Mouse (Mus musculus) lung, postnatal 4 days (tissue): ENCODE measurements around the gene Klkb1.

Experiments used
- DNase-seq, 2 experiments: peaks; one replicate each; pipeline ENCODE4 v3.0.0; 2021

The Klkb1 gene

DNA sequence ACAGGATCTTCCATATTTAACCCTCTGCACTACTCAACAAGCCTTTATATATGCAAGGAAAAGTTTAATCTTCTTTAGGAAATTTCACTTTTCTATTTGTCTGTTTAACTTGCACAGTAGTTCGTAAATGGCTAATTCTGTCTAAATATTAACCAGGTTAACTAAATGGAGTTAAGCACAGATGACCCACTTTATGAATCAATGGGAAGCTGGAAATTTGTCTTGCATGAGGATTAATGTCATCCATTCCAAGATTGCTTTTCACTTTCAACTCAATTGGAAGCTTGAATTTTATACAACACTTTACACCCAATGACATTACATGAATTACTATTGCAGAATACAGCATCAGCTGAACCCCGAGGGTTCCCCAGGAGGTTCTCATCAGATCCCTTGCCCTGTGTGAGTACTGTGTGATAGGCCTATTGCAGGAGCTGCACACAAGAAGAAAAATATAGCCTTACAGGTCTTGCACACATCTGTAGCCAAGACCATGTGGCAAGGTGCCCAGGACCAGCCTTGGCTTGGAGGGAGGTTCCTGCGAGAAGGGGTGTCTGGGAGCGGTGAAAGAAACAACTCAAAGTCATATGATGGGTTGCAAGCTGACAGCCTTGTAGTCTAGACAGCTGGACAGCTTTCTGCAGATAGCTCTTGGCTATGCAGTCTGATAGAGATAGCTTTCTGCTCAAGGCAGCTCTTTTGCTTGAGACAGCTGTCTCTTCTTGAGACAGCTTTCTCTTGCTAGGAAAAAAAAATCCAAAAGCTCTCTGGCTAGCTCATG lies 26.9 kb downstream of the Klkb1 start:
- peak; percentile 19 to 48 for DNase-seq

DNA sequence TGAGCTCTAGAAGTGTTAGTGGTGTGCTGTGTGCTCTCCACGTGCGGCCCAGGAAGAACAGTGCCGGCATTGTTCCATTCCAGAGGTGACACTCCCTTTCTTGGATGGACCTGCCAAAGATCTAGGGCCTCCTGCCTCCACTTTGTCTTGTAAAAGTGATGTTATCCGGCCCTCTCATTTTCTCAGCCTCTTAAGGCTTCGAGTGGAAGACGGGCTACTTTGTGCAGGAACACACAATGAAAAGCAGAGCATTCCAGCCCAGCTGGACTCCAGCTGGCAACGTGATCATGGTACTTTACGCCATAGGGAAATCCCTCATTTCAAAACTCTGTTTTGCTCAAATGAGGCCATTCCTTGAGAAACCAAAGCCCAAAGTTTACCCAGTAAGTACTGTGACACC lies 27.7 kb downstream of the Klkb1 start:
- DNase-seq, result peak; percentile 23 to 69

DNA sequence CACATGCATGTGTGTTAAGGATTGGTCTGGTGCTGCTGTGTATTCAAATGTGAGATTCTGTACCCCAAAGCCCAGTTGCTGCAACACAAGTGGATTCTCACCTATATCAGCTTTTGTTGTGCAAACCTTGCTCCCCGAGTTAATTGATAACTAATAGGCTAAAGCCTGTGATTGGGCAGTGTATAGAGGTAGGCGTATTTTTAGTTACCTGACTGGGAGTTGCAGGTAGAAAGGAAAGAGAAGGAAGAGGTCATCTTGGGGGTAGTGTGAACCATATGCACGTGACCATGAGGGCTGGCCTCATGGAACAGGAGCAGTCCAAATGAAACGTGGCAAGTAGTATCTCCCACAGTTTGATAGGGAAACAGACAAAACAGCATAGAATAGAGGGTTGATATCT lies 29.7 kb downstream of the Klkb1 start:
- no peak for DNase-seq

DNA sequence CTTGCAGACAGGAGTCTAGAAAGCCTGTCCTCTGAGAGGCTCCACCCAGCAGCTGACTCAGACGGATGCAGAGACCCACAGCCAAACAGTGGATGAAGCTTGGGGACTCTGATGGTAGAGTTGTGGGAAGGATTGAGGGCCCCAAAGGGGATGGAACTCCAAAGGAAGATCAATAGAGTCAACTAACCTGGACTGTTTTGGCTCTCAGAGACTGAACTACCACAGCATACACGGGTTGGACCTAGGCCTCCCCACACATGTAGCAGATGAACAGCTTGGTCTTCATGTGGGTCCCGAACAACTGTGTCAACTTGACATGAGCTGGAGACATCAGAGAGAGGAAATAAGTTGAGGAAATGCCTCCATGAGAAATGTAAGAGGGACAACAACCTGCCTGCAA lies 31.8 kb downstream of the Klkb1 start:
- no peak for DNase-seq

DNA sequence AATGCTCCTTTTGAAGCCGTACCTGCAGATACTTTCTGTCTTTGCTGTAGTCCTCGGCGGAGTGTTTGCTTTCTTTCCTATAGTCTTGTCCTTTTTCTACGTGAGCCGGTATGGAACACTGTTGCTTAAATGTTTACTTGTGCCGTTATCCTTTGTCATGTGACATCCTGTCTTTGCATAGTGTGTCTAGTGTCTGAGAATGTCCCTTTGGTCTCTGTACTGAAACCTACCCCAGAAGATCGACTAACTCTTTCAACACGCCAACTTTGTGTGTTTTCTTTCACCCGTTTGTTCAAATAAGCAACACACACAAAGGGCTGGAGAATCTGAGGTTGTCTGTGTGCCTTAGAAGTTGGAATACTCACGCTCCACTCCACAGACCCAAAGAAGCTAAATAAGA lies 32.7 kb downstream of the Klkb1 start, which contains the start of gene F11:
TSS of gene F11 (minus strand) at position 112 of the 400 bp plus-strand sequence.
- no peak for DNase-seq

DNA sequence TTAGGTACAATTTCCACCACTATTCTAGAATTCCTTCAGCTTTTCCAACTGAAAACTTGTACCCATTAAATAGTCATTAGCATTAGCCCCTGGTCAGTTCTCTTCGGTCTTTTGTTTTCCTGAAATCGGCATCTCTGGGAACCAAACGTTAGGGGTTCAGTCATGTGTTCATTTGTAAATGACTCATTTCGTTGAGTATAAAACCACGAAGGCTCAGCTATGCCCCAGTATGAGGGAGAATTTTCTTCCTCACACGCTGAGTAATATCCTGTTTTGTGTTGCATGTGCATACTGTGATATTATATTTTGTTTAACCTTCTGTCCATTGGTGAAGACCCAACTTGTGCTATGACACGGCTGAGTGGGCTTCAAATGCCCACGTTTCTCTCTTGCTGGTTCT lies 36.2 kb downstream of the Klkb1 start:
- DNase-seq, result no peak

DNA sequence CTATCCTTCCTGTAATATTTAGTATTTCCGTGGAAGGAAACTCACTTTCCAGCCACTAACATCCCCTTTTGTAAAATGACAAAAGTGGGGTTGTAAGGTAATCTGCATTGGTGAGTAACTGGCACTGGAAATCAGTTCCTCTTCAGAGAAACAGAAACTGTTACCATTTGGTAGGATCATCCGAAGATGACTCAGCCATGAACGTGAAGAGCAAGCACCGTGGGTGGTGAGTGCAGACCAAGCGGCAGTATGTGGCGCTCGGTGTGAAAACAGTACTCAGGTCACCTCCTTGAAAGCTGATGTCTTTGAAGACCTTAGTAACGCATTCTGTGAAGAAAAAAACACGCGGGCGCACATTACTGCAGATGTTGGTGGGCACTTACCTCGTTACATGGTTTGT lies 39.6 kb downstream of the Klkb1 start:
- no peak for DNase-seq

DNA sequence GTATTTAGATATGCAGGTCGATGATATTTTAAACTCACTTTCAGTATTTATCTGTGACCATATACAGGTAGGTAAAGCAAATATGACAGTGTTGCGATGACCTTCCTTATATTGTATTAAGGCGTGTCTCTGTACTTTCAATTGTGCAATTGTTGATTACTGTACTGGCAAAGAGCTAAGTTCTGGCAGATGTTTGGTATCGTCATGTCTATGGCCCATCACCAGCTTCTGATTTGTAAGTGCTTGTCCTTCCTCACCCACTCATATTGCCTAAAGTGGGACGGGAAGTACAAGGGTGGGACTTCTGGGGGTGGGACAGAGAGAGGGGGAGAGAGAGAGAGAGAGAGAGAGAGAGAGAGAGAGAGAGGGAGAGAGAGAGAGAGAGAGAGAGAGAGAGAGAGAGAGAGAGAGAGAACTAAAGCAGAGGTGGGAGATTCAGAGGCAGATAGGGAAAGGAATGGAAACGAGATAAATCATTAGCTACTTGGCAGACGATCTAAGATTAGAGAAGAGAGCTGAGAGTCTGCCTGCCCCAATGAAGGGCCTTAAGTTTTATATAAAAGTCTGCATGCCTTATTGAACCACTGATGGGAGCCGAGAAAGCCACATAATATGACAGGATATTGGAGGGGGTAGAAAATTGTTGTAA lies 40.3 kb downstream of the Klkb1 start:
- no peak for DNase-seq

DNA sequence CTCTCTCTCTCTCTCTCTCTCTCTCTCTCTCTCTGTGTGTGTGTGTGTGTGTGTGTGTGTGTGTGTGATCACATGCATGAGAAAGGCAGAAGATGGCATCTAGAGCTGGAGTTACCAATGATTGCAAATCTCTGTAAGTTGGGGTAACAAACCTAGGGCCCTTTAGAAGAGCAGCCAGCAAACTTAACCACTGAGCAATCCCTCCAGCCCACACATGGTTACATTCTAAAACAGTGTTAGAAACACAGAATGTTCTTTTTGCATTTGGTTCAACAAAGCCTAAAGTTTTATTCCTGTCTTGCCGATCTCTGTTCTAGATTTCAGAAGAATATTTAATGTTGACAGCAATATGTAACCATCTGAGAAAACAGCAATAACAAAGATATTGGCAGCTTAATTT lies 41.1 kb downstream of the Klkb1 start:
- no peak for DNase-seq

DNA sequence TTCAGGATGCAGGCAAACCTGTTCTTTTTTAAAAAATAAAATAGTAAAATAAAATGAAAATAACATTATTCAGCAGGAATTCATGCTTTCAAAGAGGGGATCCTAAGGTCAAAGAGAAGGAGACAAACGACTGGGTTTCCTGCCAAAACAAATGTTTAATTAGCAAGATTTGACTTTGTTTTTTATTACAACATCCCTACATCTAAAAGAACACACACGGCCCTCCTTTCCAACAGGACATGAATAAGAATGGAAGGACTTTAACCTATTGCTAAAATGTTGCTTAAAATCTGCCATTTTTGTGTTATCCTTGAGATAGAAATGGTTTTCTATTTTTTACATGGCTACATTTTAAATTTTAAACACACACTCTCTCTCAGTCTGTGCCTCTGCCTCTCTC lies 41.5 kb downstream of the Klkb1 start:
- no peak for DNase-seq

DNA sequence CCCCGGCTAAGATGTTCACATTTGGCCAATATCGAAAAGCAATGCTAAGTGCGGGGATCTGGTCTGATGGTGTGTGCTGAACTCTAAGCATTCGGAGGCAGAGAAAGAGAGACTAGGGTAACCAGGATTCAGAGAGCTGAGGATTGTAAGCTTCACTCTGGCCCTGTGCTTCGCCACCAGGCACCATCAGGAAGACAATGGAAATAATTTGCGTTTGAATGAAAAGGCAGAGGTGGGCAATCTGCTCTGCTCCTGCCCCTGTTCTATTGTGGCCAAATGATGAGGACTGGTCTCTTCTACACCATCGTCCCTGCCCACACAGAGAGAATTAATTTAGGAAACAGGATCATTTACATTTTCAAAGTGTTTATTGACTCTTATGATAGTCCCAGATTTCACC lies 48.4 kb downstream of the Klkb1 start:
- no peak for DNase-seq

DNA sequence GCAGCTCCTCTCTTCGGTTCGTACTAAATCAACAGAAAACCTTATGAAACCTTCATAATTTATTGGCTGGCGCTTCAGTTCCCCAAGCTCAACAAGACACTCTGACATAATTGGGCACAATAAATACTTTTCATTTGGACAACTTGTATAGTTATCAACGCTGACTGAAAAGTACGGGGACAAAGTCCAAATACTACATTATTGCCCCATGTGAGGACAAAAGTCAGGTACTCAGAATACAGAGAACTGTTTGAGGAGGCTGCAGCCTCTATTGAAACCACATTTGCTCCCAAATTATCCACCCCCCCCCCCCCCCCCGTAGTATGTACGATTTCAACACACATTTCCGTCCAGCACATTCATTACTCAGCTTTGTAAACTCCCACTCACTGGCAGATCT lies 55.3 kb downstream of the Klkb1 start:
- no peak for DNase-seq

DNA sequence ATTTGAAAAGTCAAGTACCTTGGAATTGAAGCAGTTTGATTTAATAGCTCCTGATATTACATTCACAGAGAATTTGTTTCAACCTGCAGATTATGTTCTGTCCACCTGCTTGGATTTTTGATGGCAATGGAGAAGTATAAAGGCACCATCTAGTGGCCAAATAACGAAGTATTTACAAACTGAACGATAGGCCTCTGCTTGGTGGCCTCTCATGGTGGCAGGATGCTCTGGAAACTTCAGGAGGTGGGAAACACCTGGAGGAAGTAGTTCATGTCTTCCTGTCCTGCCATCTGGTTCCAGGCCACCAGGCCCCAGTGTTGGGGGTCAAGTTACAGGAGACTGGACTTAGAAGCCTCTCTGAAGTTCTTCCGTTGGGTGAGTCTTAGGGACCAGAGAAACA lies 56.4 kb downstream of the Klkb1 start:
- DNase-seq, result peak in 1 of 2 experiments; percentile 9

DNA sequence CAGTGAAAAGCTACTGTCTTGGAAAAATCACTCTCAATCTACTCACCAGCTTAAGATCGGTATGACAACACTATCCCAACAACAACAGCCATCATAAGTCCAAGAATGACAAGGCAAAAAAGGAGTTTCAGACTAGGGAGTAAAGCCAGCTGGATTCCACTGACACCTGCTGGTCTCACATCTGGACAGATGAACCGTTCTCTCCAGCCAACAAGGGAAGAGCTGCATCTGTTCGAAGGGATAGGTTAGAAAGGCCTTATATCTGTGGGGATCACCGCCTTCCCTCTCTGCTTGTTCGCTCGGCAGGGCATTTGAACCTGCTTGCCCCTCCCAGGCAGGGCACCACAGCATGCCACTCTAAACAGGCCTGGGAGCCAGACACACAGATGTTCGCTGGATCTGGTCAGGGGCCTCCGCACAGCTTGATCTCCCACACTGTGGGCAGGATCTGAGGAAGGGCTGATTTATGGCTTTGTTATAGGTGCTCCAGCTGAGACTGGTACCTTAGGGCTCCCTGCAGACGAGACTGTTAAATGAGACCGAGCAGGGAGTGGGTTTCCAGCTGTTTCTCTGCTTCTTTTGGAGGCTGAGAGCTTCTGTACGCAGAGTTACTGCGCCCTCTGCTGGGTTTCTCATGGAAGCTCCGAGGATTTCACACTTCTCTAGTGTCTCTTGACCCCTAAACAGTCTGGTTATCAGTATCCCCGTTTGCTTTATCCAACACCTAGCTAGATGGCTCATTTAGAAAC lies 58.3 kb downstream of the Klkb1 start:
- DNase-seq, result peak; percentile 33 to 43

DNA sequence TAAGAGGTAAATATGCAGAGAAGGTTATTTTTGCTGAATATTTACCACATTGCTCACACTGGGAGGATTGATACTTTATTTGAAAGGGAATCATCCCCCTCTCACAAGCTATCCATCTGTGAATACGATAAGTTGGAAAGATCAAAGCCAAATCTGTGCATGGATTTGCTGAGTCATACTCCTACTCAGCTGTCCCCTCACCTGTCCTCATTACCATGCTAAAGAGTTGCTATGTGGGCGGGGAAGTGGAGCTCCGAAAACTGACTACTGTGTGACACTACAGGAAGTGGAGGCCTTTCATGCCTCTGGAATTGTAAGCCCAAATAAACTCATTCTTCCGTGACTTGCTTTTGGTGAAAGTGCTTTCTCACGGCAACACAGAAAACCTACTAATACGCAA lies 59.4 kb downstream of the Klkb1 start:
- DNase-seq, result no peak

DNA sequence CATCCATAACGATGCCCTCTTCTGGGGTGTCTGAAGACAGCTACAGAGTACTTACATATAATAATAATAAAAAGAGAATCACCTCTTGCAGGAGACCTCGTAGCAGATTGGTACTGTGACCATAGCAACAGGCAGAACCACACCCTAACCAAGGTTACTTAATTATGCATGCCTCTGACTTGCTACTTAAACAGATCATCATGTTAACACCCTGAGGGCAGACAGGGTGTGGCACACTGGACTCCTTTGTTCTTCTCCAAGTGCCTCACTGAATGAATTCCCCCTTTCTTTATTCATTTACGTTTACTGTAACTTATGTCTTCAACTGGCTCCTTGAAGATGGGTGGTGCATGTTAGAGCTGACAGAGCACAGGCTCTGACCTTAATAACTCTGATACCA lies 61.4 kb downstream of the Klkb1 start:
- no peak for DNase-seq
